Mouse (Mus musculus) MEL (cell line): ENCODE data around the gene Anapc11.

ENCODE experiments used
- POLR2A ChIP-seq, 2 experiments: IDR thresholded peaks; 2 replicates each; pipeline ENCODE4 v1.6.1; 2011 to 2012; ENCODE audit warnings: low read length in 2 of 2, mild to moderate bottlenecking in 2 of 2, control low read depth in 1 of 2, improper control_type of control experiment in 1 of 2, low read depth in 1 of 2, moderate library complexity in 1 of 2; ENCODE audit not compliant: control insufficient read depth in 1 of 2, insufficient read depth in 1 of 2, poor library complexity in 1 of 2
- ZC3H11A ChIP-seq: IDR thresholded peaks from 2 replicates; pipeline ENCODE4 v1.6.1; 2012; ENCODE audit warnings: low read depth, mild to moderate bottlenecking, inconsistent platforms, low read length, improper control_type of control experiment

DNA sequence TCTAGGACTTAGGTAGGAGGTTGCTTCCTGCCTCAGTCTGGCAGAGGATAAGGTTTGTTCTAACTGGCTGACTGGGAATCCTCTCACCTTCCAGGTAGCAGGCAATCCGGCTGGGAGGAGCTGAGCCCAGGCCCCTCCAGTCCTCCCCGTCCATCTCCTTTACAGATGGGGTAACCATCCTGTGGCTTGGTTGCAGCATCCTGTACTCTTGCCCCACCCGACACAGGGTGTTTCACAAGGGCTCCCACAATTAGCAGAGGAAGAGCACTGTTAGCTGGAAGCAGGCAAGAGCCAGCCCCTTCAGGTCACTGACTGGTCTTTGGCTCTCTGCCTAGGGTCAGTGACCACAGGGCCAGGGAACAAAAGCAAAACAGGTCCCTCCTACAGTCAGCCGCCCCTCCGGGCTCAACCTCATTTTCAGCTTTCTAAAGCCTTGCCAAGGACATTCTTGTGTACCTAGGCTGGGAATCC is 32.2 kb downstream of the Anapc11 start:
- TF ChIP-seq ZC3H11A, result no peak
- TF ChIP-seq POLR2A (IDR thresholded peaks at IDR 0.05; ENCODE audit: control insufficient read depth in 1 of 2, insufficient read depth in 1 of 2, low read depth in 1 of 2, low read length in 2 of 2, poor library complexity in 1 of 2), result no peak; a peak in 1 of 4 replicates
